Mouse (Mus musculus) adrenal gland, postnatal 4 days (tissue): Measurements from ENCODE around the gene Ces2a. TPM values are rescaled to one million over a fixed set of nuclear protein-coding genes. Genes with fewer than 3 reads are reported as not detected.

Experiments used
- DNase-seq, 2 experiments: peaks; one replicate each; pipeline ENCODE4 v3.0.0; 2021 to 2022; ENCODE audit warnings: low spot score in 2 of 2, mixed read lengths in 2 of 2
- long read RNA-seq, 2 experiments: library from polyadenylated mRNA; stranded (forward); transcript quantifications; one replicate each; pipeline ENCODE4 v2.0.0; 2021
- total RNA-seq, 2 experiments: library from RNA; stranded (reverse); gene quantifications; 2 replicates each; pipeline ENCODE4 v1.2.3; 2021

Ces2a gene
- total RNA-seq: 10 to 100 TPM in 1 of 2 experiments, under 1 TPM in 1; 0.25 to 15.5 TPM
- long read RNA-seq, experiment 1, transcript Ces2a-201 (12 exons, 1,960 nt): major isoform, 9 of 19 reads
- long read RNA-seq, experiment 1, partial matches to known transcripts: 7 of 19 reads
- long read RNA-seq, experiment 1, other reads (novel, unspliced or antisense): 2 of 19 reads
- long read RNA-seq, experiment 2, partial matches to known transcripts: 0 of 1 reads
- long read RNA-seq, experiment 2, other reads (novel, unspliced or antisense): 0 of 1 reads

- no peak for DNase-seq
Observed at GRCm38 (mm10) chr8:104733753-104734152, at the start of gene Ces2a. Gene Ces2a, plus strand, starts transcription at chr8:104734003.

- DNase-seq: no peak
Observed at GRCm38 (mm10) chr8:104688433-104688832, 45.4 kb upstream of the Ces2a start.

- no peak for DNase-seq
Observed at GRCm38 (mm10) chr8:104698556-104698955, 35.2 kb upstream of the Ces2a start.

- no peak for DNase-seq
Observed at GRCm38 (mm10) chr8:104701900-104702299, 31.9 kb upstream of the Ces2a start.

- DNase-seq: no peak
Observed at GRCm38 (mm10) chr8:104721166-104721565, 12.6 kb upstream of the Ces2a start.

- no peak for DNase-seq
Observed at GRCm38 (mm10) chr8:104731451-104731850, 2.4 kb upstream of the Ces2a start.

- DNase-seq: no peak
Observed at GRCm38 (mm10) chr8:104731969-104732368, 1.8 kb upstream of the Ces2a start.

- DNase-seq: no peak
Observed at GRCm38 (mm10) chr8:104742039-104742438, 8.2 kb downstream of the Ces2a start.

- DNase-seq: peak in 1 of 2 experiments; percentile 15
Observed at GRCm38 (mm10) chr8:104743410-104743809, 9.6 kb downstream of the Ces2a start.

- DNase-seq: no peak
Observed at GRCm38 (mm10) chr8:104752818-104753217, 19.0 kb downstream of the Ces2a start.

- no peak for DNase-seq
Observed at GRCm38 (mm10) chr8:104757621-104758020, 23.8 kb downstream of the Ces2a start.

GRCm38 (mm10) chr8:104758209-104758608, 24.4 kb downstream of the Ces2a start:
- DNase-seq: no peak

GRCm38 (mm10) chr8:104761126-104761525, 27.3 kb downstream of the Ces2a start:
- no peak for DNase-seq

- DNase-seq: no peak
Observed at GRCm38 (mm10) chr8:104766485-104766884, 32.7 kb downstream of the Ces2a start.

- no peak for DNase-seq
Observed at GRCm38 (mm10) chr8:104770365-104770764, 36.6 kb downstream of the Ces2a start.

GRCm38 (mm10) chr8:104787049-104787448, 53.2 kb downstream of the Ces2a start:
- no peak for DNase-seq

GRCm38 (mm10) chr8:104788929-104789328, 55.1 kb downstream of the Ces2a start:
- DNase-seq: no peak

- no peak for DNase-seq
Observed at GRCm38 (mm10) chr8:104789886-104790680, 56.3 kb downstream of the Ces2a start.
